Mouse (Mus musculus) gonadal fat pad, adult 2 months (tissue): ENCODE results near the gene Pimreg. TPM values are rescaled to one million over a fixed set of nuclear protein-coding genes. Genes with fewer than 3 reads are reported as not detected.

Experiments
- DNase-seq: peaks from one replicate; pipeline ENCODE4 v3.0.0-alpha.2; 2012; ENCODE audit warnings: low read depth
- polyA plus RNA-seq: library from polyadenylated mRNA; depleted of rRNA; stranded (reverse); fragments of >200 nt; gene quantifications from 2 replicates; pipeline ENCODE4 v1.2.3, GENCODE M21; 2012; rRNA removed

Gene Pimreg
- polyA plus RNA-seq, 1 experiment = 3.0 TPM

DNA sequence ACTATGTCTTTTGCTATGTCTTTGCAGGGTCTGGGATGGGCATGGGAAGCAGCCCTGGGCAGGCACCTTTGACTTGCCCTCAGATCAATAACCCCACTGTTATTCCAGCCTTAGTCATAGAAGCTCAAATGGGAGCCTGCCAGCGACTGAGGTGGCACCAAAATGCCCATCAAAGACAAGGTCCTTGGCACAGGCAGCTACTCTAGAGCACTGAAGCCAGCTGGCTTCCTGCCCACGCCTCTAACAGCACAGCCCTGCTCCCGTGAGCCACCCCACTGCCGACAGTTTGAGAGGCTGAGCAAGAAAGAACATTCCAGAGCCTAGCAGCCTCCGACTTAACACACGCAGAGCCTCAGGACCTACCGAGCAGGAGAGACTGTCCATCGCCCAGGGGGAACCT is 23.3 kb downstream of the Pimreg start:
- no peak for DNase-seq

DNA sequence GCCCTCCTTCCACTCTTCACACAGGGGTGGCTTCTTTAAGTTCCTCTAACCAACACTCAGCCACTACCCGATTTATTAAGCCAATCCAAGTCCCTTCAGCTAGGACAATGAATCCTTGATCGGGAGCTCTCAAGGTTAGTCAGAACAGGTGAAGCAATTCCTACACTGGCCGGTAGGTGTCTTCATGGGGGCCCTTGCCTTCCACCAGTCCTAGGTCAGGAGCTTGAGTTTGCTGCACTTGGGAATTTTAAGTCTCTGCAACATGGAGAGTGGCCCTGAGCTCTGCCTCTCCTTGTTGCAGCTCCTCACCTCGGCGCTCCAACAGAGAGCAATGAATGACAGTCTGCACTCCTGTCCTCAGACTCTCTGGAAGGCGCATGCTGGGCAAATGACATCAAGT is 24.5 kb downstream of the Pimreg start:
- no peak for DNase-seq

DNA sequence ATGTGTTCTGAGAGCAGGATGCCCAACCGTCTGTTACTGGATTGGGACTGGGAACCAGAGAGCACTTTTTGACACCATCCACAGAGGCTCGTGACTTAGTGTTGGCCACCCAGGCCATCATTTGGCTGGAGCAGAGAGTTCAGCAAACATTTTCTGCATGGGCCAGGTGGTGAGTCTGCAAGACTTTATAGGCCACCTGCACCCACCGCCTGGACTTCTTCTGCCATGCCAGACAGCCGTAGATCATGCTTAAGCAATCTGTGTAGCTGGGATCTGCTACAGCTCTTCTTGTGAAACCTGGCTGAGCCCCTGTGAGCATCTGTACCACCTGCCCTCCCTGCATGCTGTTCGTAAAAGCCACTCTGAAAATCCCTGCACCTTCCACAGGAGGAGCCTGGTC is 25.5 kb downstream of the Pimreg start:
- no peak for DNase-seq

DNA sequence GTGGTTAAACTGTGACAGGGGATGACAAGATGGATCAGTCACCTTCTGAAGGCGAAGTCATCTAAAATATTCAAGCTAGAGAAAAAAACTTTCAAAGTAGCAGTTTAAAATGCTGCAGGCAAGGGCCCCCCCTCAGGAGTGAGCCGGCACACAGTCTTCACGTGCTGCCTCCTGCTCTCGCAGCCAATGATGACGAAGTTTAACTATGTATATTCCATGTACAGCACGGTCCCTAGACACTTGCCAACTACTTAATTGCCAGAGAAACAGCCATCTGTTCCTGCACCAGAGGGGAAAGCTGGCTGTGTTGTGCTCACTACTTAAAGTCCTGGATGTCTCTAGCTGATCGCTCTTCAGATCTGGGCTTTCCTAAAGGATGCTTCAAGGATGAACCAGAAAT is 26.2 kb downstream of the Pimreg start:
- no peak for DNase-seq

DNA sequence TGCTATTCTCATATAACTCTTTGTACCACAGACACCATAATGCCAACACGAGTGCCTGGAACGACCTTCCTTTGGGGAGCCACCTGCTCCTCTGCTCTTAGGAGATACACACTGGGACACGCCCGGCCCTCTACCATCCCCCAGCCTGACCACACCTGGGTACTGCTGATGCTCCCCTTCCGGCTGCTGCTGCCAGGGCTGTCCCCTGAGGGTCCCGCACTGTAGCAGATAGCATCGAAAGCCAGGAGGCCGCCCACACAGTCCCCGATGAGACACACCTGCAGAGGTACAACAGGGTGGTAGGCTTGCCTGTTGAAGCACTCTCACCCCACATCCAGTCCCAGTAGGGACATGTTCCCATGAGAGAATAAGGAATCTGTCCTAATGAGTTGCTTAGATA is 28.9 kb downstream of the Pimreg start:
- no peak for DNase-seq

DNA sequence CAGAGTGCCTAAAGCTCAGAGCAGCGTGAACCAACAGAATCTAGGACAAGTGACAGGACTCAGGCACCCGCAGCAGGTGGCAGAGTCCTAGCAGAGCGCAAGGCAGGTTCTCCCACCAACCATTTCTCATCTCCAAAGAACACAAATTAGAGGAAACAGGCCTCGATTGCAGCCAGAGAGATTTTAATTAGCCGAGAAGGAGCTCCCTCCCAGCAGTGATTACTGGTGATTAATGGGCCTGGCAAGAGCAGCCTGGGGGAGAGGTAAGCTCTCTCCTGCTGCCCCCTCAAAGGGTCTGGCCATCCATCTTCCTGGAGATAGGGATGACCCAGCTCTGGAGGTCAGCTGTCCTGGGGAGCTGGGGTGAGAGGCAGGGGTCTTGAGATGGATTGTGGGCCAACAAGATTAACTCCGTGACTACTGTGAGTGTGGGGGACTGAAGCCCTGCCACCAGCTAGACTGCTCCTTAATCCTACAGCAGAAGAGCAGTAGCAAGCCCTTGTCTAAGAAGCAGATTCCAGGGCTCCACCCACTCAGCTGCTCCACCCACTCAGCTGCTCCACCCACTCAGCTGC is 30.6 kb downstream of the Pimreg start:
- no peak for DNase-seq

DNA sequence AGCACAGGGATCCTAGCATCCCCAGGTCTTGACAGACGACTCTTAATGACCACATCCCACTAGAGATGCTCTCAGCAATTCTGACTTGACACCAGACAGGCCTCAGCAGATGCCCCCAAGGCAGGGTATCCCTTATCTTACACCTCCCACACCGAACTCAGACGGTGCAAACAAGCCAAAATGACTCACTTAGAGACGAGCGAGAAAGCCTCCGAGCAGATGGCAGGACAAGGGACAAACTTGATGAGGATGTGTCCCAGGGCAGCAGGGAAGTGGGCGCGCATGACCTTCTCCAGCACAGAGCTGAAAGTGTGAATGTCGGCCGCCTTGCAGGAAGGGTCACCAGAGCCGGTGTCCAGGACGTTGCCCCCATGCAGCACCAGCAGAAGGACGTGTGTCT is 32.4 kb downstream of the Pimreg start:
- no peak for DNase-seq

DNA sequence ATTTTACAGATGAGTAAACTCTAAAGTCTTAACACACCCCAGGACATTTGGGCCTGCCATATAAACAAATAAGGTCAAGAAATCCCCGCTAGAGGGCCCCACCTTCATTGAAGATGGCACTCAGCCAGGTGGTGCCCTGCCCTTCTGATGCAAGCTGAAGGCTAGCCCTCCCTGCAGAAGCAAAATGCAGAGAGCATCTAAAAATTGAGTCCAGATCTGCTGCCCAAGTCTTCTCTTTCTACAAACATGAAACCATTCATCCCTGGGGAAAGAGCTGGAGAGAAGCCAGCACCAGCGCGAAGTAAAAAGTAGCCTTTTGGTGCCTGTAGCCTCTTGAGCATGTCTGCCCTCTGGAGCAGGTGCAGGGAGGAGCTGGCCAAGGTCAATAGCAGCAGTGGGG is 36.2 kb downstream of the Pimreg start:
- DNase-seq = no peak

DNA sequence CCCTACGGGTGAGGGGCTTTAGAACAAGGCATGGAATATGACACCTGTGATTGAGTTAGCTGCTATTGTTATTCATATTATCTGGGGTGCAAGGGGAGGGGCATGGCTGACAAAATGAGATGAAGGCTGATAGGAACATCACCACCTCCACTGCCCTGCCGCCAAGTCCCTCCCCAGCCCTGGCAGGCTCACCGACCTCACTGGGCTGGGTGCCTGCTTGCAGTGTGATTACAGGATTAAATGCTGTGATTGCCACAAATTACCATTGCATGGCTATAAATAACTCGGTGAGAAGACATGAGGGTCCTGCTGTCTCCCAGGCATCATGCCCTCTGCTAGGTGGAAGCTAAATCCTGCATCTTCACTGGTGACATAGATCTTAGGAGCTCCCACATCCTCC is 36.8 kb downstream of the Pimreg start:
- DNase-seq = no peak

DNA sequence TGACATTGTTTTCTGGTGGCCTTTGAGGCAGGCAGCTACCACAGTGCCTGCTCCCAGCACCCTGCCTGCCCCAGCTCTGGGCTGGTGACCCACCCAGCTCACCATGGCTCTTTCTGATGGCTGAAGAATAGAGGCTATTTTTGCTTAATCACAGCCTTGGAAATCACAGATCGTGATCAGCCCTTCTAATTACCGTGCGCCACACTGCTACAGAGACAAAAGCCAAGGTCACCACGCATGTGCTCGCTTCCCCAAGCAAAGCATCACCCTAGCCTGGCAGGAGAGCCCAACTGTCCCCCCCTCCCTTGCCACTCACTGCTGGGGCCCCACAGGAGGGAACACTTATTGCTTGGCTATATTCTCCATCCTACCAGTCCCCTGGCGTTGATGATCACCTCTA is 38.6 kb downstream of the Pimreg start:
- no peak for DNase-seq

DNA sequence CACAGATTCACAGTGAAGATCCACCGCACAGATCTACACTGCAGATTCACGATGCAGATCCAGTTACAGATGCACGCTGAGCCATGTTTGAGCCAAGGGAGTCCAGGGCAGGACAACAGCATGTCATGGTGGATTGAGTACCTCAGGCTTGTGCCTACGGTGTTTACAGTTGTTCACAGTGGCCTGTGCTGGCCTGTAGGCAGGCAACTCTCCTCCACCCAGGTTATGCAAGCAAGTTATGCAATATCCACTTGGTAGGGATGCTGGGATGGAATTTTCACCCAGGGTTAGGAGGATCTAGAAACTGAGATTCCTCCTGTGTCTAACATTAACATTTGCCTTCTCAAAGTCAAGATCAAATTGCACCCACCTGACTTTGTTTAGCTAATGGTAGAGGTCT is 40.8 kb downstream of the Pimreg start:
- no peak for DNase-seq

DNA sequence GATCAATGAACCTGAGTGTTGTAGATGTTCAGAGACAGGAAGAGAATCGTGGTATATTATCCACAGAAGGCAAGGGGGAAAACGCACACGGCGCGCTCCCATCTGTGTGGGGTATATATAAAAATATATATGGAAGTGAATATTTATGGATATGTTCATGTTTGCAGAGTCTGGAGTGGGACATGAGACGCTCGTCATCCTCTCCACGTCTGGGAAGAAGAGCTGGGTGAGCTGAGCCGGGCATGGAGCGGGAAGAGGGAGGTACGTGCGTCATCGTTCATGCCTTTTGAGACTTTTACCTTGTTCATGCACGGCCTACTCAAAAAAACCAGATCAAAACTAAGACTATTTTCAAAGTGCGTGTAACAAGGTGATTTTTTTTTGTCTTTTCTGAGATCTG is 42.5 kb downstream of the Pimreg start:
- DNase-seq = no peak

DNA sequence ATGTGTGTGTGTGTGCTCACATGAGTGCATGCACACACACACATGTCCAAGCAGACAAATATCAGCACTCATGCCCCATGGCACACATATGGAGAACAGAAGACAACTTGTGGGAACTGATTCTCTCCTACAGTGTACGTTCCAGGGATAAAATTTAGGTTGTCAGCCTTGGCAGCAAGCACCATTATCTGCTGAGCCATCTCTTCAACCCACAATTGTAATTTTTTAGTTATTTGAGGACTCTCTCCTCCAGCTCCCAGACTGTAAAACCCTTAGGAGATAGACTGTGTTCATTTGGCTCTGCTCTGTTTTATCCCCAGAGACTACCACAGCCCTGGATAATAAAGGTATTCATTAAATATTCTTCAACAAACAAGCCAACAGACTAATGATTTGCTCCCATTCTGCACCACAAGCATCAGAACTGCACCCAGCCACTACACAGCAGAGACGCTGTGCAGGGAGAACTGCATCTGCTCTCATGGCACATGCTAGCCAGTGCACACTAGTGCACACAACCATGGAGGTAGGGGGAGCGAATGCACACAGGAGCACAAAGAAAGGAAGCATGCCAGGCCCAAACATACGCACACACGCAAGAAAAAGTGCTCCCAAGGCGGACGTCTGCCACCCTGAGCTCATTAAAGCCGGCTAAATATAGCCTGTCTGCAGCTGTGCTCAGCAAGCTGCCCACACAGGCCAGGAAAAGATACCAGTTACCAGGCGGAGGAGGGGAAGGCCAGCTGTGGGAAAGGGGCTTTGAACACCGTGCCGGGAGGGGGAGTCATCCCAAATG is 44.6 kb downstream of the Pimreg start:
- no peak for DNase-seq

DNA sequence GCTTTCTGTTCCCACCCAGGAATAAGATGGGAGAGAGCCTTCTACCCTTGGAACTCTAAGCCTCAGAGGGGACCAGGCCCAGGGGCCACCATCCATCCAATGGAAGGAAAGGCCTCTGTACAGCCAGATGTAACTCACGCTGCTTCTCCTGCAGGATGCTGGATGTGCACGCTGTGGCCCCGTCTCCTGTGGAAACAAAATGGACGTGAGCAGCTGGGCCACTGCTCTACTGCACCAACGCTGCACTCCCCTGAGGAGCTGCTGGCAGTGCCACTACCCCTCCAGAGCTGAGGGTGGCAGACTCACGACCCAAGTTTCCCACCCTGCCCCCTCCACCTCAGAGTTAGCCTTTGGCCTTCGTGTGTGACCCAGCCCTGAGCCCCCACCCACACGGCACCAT is 50.6 kb downstream of the Pimreg start:
- no peak for DNase-seq

DNA sequence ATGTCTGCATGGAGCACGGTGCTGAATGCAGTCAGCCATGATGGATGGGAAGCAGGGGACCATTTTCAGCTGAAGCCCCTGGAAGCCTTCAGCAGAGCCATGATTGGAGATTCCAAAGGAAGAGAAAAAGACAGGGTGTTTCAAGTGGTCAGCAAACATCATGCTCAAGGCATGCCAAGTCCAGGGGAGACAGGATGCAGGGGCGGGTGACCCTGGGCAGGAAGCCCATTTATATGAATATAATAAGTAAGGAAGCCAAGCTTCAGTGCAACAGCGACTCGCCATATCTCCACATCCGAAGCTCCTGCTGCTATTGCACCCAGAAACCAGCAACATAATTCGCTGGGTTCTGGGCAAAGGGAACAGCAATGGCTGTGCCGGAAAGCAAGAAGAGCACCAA is 52.6 kb downstream of the Pimreg start:
- no peak for DNase-seq

DNA sequence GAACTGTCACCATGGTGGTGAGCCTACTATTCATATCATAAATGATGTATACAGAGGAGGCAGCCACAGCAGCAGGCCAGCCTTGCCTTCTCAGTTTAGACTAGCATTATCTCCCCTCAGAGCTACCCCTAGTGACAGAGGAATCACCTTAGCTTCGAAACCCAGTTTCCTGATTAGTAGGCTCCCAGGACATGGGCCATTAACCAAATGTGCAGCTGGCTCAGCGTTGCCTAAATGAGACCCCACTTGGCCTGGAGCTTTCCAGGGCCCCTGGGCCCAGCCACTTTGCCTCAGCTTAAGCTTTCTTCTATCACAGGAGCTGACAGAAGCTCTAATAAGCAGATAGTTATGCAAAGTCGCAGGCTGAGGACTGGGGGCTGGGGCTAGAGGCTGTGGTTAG is 54.2 kb downstream of the Pimreg start:
- no peak for DNase-seq

Other genes with a start within 250 kb of the Pimreg start
- gene Aipl1, start 4.5 kb upstream of the Pimreg start, polyA plus RNA-seq = 0.09 and 0.11 TPM in 2 replicates
- 3.0 and 3.3 TPM in 2 replicates for gene Pitpnm3, start 93.7 kb downstream of the Pimreg start, polyA plus RNA-seq
- 0.22 and 0.56 TPM in 2 replicates for gene Gm43951, start 164.8 kb downstream of the Pimreg start, polyA plus RNA-seq
- 7.2 and 7.3 TPM in 2 replicates for gene 4933427D14Rik, start 165.4 kb downstream of the Pimreg start, polyA plus RNA-seq
- 88.0 and 88.3 TPM in 2 replicates for gene Txndc17, start 165.5 kb downstream of the Pimreg start, polyA plus RNA-seq
- 7.7 and 8.5 TPM in 2 replicates for gene Med31, start 173.6 kb downstream of the Pimreg start, polyA plus RNA-seq
- 0.18 and 0.34 TPM in 2 replicates for gene Slc13a5, start 225.2 kb downstream of the Pimreg start, polyA plus RNA-seq